Mouse (Mus musculus): Measurements from ENCODE around the gene Celf1.

Celf1 gene

DNA sequence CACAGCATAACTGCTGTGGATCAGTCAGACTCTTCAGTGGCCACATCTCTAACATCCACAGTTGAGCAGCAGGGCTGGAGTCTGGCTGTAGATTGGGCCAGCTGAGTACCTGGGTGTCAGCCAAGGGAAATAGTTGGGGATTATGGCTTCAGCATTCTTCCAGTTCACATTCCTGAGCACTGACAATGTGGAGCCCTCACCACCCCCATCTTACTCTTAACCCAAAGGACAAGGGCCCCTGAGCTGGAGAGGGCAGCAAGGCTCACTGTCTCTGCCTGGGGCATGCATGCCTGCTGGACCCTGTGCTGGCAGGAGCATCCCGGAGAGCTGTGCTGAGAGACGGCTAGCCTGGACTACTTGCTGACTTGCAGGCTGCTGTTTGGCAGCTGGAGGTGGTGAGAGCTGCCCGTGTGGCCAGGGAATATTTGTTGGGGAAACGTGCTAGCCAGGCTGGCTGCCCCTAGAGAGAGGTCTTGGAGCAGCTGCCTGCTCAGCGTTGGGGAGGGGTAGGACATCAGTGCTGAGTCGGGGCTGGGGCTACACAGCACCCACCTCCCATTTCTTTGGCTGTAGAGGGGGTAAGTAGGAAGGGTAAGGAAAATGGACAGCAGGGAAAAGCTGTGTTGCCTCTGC, 121.8 kb downstream of the Celf1 start:
- no peak for DNase-seq (ENCODE audit: low spot score in 2 of 2)

DNA sequence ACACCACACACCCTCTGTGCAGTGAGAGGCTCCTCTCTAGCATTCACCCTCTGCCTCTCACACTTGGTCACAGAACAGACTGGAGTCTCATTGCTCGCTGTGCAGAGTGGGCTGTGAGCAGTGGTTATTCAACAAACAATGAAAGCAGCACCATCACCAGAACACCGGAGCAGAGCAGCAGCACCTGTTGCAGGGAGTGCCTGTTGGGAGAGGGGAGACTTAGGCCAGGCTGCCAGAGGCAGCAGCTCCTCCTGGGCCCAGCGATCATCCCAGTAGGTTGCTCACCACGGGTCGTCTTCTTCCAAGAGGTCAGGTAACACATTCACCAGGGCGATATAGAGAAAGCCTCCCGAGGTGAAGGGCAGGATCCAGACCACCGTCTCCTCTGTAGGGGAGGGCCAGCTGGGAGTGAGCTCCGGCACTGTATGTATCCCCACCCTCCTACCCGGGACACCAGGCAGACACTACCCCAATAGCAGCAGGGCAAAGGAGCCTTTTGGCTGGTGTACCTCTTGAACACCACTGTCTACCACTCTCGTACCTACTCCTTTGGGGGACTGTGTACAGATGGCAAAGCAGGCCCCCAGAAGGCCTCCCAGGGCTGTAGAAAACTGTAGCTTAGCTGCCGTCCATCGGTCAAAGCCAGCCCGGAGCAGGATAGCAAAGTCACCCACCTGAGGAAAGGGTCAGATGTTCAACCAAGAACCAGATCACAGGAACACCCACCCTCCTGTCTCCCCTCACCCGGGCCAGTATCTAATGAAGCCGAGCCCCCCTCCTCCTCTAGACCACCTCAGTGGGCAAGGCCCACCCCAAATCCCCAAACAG, 122.8 kb downstream of the Celf1 start:
- DNase-seq (ENCODE audit: low spot score in 2 of 2): no peak

DNA sequence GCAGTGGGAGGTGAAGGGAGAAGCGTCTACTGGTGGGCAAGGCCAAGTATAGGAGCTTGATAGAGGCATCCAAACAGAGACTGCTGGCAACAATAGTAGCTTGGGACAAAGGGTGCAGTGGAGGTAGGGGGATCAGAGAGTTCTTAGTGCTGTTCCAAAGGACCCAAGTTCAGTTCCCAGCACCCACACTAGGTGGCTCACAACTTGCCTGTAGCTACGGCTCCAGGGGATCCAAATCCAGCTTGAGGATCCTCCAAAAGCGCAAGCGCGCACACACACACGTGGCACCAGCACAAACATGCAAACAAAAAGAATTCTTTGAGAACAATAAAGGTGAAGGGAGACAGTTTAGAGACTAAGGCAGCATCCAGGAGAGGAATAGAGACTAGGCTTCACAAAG, 124.0 kb downstream of the Celf1 start:
- DNase-seq (ENCODE audit: low spot score in 2 of 2): no peak

DNA sequence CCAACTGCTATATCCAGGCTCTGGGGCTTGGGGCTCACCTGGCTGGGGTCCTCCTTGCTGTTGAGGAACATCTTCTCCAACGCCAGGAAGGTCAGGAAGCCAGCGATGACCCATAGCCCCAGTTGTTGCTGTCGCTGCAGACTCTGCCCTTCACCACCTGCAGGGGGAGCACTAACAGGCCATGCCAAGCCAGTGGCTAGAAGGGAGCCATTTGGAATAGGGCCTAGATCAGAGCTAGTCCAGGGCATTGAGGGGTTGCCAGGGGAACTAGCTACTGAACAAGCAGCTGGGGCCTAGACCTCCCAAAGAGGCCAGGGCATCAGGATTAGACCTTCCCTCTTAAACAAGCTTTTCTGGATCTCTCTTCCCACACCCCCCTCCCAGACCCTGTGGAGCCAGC, 125.4 kb downstream of the Celf1 start:
- DNase-seq (ENCODE audit: low spot score in 2 of 2): no peak

GRCm38 (mm10) chr2:91066455-91066854, 126.3 kb downstream of the Celf1 start:
- no peak for DNase-seq (ENCODE audit: low spot score in 2 of 2)

GRCm38 (mm10) chr2:91068162-91068871, 128.1 kb downstream of the Celf1 start:
- DNase-seq (ENCODE audit: low spot score in 2 of 2): no peak

DNA sequence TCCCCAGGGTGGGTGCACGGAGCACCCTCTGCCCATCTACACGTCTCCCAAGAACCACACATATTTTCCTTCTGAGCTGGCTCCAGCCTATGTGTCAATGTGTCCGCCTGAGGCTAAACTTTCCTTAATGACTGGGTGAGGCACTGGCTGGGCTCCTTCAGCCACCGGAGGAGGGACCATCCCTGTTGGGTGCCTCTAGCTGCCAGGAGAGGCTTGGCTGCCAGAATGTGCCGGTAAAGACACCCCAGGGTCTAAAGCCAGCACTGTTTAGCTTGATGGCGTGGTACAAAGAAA, 128.6 kb downstream of the Celf1 start:
- no peak for DNase-seq (ENCODE audit: low spot score in 2 of 2)
